Mouse (Mus musculus) hindbrain, embryonic 16.5 days (tissue): ENCODE results near the gene Rbpms2. TPM values are rescaled to one million over a fixed set of nuclear protein-coding genes. Genes with fewer than 3 reads are reported as not detected.
"Not testable (repeated sequence)": the region's sequence is repeated elsewhere in the genome, so short reads cannot be mapped to it uniquely, and the experiment has no call there.

Experiments
- ATAC-seq: fragments of 200-750 bp; cut with Nextera tagmentation; 2 replicates; pipeline ENCODE4 v1.8.0; 2017; ENCODE audit warnings: moderate TSS enrichment, moderate library complexity
- H3K27ac ChIP-seq: fragments of 300-500 bp; sonication (generic); 2 replicates; pipeline ENCODE4 v1.5.1; 2014; ENCODE audit warnings: low read depth, mild to moderate bottlenecking, control low read depth, low read length, moderate library complexity
- H3K27me3 ChIP-seq: fragments of 300-500 bp; sonication (generic); replicated peaks from 2 replicates; pipeline ENCODE4 v1.6.1; 2014; ENCODE audit warnings: low read length; ENCODE audit not compliant: control insufficient read depth, insufficient read depth
- H3K36me3 ChIP-seq: fragments of 300-500 bp; sonication (generic); 2 replicates; pipeline ENCODE4 v1.6.1; 2014; ENCODE audit warnings: mild to moderate bottlenecking, low read length, moderate library complexity, mixed read lengths; ENCODE audit not compliant: control insufficient read depth, insufficient read depth
- H3K4me1 ChIP-seq: fragments of 300-500 bp; sonication (generic); 2 replicates; pipeline ENCODE4 v1.6.1; 2014; ENCODE audit warnings: low read depth, low read length; ENCODE audit not compliant: control insufficient read depth, insufficient read depth
- H3K4me2 ChIP-seq: fragments of 300-500 bp; sonication (generic); 2 replicates; pipeline ENCODE4 v1.6.1; 2014; ENCODE audit warnings: mild to moderate bottlenecking, low read length, control low read depth, moderate library complexity
- H3K4me3 ChIP-seq: fragments of 300-500 bp; sonication (generic); 2 replicates; pipeline ENCODE4 v1.5.1; 2014; ENCODE audit warnings: mild to moderate bottlenecking, low read length, control low read depth, moderate library complexity
- H3K9ac ChIP-seq: fragments of 300-500 bp; sonication (generic); 2 replicates; pipeline ENCODE4 v1.6.1; 2014; ENCODE audit warnings: low read depth, mild to moderate bottlenecking, control low read depth, low read length, moderate library complexity
- H3K9me3 ChIP-seq: fragments of 300-500 bp; sonication (generic); 2 replicates; pipeline ENCODE4 v1.6.1; 2014; ENCODE audit warnings: mild to moderate bottlenecking, low read length, moderate library complexity; ENCODE audit not compliant: control insufficient read depth
- WGBS: fragments of 180-500 bp; shearing (Covaris S2); extraction: QIAGEN DNeasy Blood & Tissue Kit; methylation state at CpG from one replicate; pipeline ENCODE4 v1.1.7; 2014; 5-methylcytosine and 5-hydroxymethylcytosine counted together
- polyA plus RNA-seq: library from polyadenylated mRNA; unstranded; fragments of >200 nt; fragmentation: Nextera tagmentation; extraction: Ambion mirVana; gene quantifications from 2 replicates; pipeline ENCODE4 v1.2.1, GENCODE M21; 2015

Gene Rbpms2
- polyA plus RNA-seq, 1 experiment from 2014 or later = 4.6 TPM

DNA sequence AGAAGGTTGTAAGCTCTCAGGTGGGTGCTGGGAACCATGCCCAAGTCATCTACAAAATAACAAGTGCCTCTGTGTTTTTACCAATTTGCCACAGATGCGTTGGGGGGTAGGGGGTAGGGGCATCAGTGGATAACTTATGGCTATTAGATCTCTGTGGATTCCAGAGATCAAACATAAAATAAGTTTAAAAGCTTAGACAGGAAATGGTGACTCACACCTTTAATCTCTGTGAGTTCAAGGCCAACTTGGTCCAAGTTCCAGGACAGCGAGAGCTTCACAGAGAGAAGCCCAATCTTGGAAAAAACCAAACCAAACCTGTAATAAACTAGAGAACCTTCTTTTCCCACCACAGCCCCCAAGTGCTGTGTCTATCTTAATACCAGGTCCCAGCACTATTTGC lies 17.3 kb downstream of the Rbpms2 start:
- H3K27ac ChIP-seq = no peak overlapping the region
- H3K9ac ChIP-seq = no peak overlapping the region
- H3K36me3 ChIP-seq = no peaks in the 10 kb centered on the region
- H3K4me1 ChIP-seq = no peaks in the 10 kb centered on the region
- H3K4me2 ChIP-seq = no peak overlapping the region
- 93% methylated on average over 2 of the region's 2 CpGs for WGBS
- no peak for ATAC-seq
- no peaks in the 10 kb centered on the region for H3K27me3 ChIP-seq
- no peak overlapping the region for H3K4me3 ChIP-seq
- H3K9me3 ChIP-seq = no peaks in the 10 kb centered on the region

GRCm38 (mm10) chr9:65648730-65649129 lies 19.3 kb downstream of the Rbpms2 start:
- no peak overlapping the region for H3K4me3 ChIP-seq
- H3K4me1 ChIP-seq = no peaks in the 10 kb centered on the region
- no peak for ATAC-seq
- WGBS = 94% methylated on average over 13 of the region's 13 CpGs
- no peaks in the 10 kb centered on the region for H3K36me3 ChIP-seq
- no peak overlapping the region for H3K27ac ChIP-seq
- no peaks in the 10 kb centered on the region for H3K27me3 ChIP-seq
- no peaks in the 10 kb centered on the region for H3K9me3 ChIP-seq
- no peak overlapping the region for H3K4me2 ChIP-seq
- H3K9ac ChIP-seq = no peak overlapping the region

DNA sequence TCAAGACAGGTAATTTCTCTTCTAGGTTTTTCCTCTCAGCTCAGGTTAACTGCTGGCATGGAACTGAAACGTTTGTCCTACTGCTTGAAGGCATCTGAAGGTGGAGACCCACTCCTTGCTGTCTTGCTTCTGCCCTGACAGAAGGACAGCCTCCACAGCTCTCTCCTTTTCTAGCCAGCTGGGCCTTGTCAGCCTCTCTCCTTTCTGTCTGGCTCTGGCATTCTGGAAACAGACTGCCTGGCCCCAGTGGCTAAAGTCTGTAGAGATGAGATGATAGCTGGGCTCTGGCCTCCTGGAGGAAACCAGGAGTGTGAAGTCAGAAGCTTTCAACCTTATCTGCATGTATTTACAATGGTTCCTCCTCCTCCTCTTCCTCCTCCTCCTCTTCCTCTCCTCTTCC lies 20.5 kb downstream of the Rbpms2 start:
- Histone ChIP-seq H3K9ac (no peak overlapping the region), H3K4me1 (no peaks in the 10 kb centered on the region), H3K27me3 (no peaks in the 10 kb centered on the region), H3K9me3 (no peaks in the 10 kb centered on the region), H3K27ac (no peak overlapping the region), H3K4me3 (no peak overlapping the region), H3K36me3 (no peaks in the 10 kb centered on the region), H3K4me2 (no peak overlapping the region)
- 69% methylated on average over 1 of the region's 1 CpGs for WGBS
- ATAC-seq = no peak

GRCm38 (mm10) chr9:65651957-65652356 lies 22.5 kb downstream of the Rbpms2 start:
- not testable (repeated sequence) for H3K9ac ChIP-seq, H3K4me3 ChIP-seq, ATAC-seq, H3K4me2 ChIP-seq, H3K9me3 ChIP-seq, H3K27ac ChIP-seq, H3K4me1 ChIP-seq, H3K27me3 ChIP-seq, H3K36me3 ChIP-seq
- 100% methylated on average over 1 of the region's 1 CpGs for WGBS

GRCm38 (mm10) chr9:65653741-65654140 lies 24.3 kb downstream of the Rbpms2 start:
- Histone ChIP-seq H3K27me3 (no peaks in the 10 kb centered on the region), H3K27ac (no peak overlapping the region), H3K4me2 (no peak overlapping the region), H3K4me3 (no peak overlapping the region), H3K9me3 (no peaks in the 10 kb centered on the region), H3K4me1 (no peaks in the 10 kb centered on the region), H3K36me3 (no peaks in the 10 kb centered on the region), H3K9ac (no peak overlapping the region)
- WGBS = 94% methylated on average over 4 of the region's 4 CpGs
- no peak for ATAC-seq

DNA sequence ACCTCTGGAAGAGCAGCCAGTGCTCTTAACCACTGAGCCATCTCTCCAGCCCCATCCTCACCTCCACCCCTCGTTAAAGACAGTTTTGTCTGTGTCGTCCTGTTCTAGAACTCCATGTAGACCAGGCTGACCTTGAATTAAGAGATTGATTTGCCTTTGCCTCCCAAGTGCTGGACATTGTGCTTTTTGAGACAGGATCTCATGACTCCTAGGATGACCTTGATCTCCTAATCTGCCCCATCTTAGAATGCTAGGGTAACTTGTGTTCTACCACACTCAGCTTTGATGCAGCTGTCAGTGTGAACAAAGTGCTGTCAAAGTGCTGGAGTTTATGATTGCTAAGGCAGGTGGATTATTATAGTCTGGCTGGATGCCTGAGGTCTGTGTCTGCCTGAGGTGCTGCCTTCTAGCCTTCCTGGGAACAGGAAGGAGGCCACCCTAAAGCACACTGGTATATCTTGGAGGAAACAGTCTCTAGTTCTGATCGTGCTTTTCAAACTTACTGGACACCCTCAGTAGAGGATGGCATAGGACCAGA lies 25.3 kb downstream of the Rbpms2 start:
- Histone ChIP-seq H3K27ac (no peak overlapping the region), H3K36me3 (no peaks in the 10 kb centered on the region), H3K4me2 (no peak overlapping the region), H3K9me3 (no peaks in the 10 kb centered on the region), H3K4me1 (no peaks in the 10 kb centered on the region), H3K27me3 (no peaks in the 10 kb centered on the region), H3K9ac (no peak overlapping the region), H3K4me3 (no peak overlapping the region)
- ATAC-seq = no peak
- WGBS = 77% methylated on average over 3 of the region's 3 CpGs

DNA sequence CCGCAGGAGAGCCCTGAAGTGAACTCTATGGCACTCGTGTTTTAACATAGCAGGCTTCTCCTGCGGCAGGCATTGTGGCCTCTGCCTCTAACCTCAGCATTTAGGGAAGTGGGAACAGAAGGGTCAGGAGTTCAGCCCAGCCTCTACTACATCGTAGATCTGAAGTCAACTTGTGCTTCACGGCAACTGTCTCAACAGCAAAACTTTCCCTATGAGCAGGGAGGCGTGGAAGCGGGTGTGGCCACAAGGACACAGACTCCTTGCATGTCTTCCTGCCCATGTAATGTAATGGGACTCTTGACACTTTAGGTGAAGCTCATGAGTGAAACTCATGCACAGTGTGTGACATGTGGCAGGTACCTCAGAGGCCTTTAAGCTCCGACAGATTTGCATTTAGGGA lies 26.1 kb downstream of the Rbpms2 start:
- Histone ChIP-seq H3K27ac (no peak overlapping the region), H3K9me3 (no peaks in the 10 kb centered on the region), H3K27me3 (no peaks in the 10 kb centered on the region), H3K4me2 (no peak overlapping the region), H3K36me3 (no peaks in the 10 kb centered on the region), H3K4me3 (no peak overlapping the region), H3K9ac (no peak overlapping the region), H3K4me1 (no peaks in the 10 kb centered on the region)
- 89% methylated on average over 8 of the region's 8 CpGs for WGBS
- ATAC-seq = no peak

GRCm38 (mm10) chr9:65657218-65657617 lies 27.8 kb downstream of the Rbpms2 start:
- Histone ChIP-seq H3K9me3 (no peaks in the 10 kb centered on the region), H3K36me3 (no peaks in the 10 kb centered on the region), H3K4me3 (no peak overlapping the region), H3K4me1 (no peaks in the 10 kb centered on the region), H3K27me3 (no peaks in the 10 kb centered on the region), H3K27ac (no peak overlapping the region), H3K9ac (no peak overlapping the region), H3K4me2 (no peak overlapping the region)
- ATAC-seq = no peak
- 77% methylated on average over 3 of the region's 3 CpGs for WGBS

- Histone ChIP-seq H3K4me3 (no peak overlapping the region), H3K4me1 (no peaks in the 10 kb centered on the region), H3K36me3 (no peaks in the 10 kb centered on the region), H3K4me2 (no peak overlapping the region), H3K27ac (no peak overlapping the region), H3K9me3 (no peaks in the 10 kb centered on the region), H3K27me3 (no peaks in the 10 kb centered on the region), H3K9ac (no peak overlapping the region)
- no peak for ATAC-seq
- whole genome bisulfite sequencing = 65% methylated on average over 5 of the region's 5 CpGs
Measured at GRCm38 (mm10) chr9:65661029-65661428, 31.6 kb downstream of the Rbpms2 start.

DNA sequence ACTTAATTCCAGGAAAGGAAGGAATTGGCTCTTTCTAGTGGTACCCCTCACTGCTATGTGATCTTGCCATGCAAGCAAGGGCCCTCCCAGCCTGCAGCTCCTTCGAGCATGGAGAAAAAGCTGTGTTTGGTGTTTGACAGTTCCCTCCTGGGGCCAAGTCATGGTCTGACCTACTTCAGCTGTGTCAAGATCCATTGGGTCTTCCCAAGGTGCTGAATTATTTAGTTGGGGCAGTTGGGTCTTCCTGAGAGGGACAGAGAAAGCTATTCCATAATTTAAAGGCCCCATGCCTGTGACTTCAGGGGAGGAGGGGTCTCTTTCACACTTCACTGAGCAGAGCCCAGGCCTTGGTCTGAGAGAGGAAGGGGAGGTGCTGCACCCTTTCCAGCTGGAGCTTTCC lies 32.0 kb downstream of the Rbpms2 start:
- Histone ChIP-seq H3K36me3 (no peaks in the 10 kb centered on the region), H3K4me2 (no peak overlapping the region), H3K27me3 (no peaks in the 10 kb centered on the region), H3K4me1 (no peaks in the 10 kb centered on the region), H3K4me3 (no peak overlapping the region), H3K9me3 (no peaks in the 10 kb centered on the region), H3K9ac (no peak overlapping the region), H3K27ac (no peak overlapping the region)
- 60% methylated on average over 1 of the region's 1 CpGs for WGBS
- no peak for ATAC-seq
